Mouse (Mus musculus): ENCODE measurements around the gene Olfr1308. TPM values are rescaled to one million over a fixed set of nuclear protein-coding genes. Genes with fewer than 3 reads are reported as not detected.

The Olfr1308 gene
- not detected for polyA plus RNA-seq (2014; fragmentation: Illumina TruSeq; extraction: RNeasy Lipid Tissue Mini Kit (QIAGEN cat#74804))

DNA sequence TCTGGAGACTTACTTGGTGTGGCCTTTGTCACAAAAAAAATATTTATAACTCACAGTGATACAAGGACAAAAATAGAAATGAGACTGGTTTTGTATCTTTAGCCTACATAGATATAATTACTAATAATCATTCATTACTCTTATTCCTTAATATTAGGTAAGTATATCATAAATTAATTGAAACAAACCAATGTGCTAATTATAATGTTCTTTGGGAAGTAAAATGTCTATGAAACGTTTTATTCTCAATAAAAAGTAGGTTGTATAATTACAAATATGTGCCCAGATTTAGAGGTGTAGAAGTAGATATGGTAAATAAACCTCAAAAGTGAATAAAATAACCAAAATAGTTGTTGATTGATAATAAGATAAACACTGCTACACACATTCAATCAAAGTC, at the start of gene Olfr1308:
Olfr1308 (minus strand) TSS at position 101 of the 400 bp plus-strand sequence.

DNA sequence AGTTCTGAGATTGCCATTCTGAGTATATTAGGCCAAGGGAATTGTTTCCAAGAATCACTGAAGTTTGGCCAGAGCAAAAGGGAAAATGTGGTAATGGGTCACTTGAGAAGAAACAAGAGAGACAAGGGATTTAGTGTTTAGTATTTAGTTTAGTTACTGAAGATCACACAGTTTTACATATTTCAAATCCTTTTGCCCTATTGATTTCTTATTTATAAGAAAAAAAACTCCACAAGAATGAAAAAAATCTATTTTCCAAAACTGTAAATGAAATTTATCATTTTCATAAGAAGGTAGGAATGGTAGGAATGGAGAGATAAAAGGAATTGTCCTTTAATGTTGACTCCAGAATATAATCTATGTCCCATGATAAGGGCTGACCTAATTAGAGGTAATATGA, 47.9 kb upstream of the Olfr1308 start, which contains the start of gene Olfr1310:
Olfr1310 (minus strand) TSS at position 101 of the 400 bp plus-strand sequence.

DNA sequence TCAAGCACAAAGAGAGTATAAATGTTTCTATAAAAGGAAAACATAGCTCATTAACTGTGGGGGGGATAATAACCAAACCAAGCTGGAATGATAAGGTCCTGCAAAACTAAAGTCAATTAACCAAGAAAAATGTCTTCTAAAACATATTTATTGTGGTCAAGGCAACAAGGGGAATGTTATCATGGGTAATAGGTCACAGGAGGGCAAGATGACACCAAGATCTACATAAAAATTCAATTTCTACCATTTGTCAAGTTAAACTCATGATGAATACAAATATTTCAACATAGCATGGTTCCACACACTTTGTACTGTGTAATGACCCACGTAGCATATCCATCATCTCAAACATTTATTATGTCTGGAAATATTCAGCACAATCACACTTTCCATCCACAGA, 25.4 kb upstream of the Olfr1308 start, which contains the start of gene Olfr1309:
Olfr1309 (minus strand) TSS at position 101 of the 400 bp plus-strand sequence.

DNA sequence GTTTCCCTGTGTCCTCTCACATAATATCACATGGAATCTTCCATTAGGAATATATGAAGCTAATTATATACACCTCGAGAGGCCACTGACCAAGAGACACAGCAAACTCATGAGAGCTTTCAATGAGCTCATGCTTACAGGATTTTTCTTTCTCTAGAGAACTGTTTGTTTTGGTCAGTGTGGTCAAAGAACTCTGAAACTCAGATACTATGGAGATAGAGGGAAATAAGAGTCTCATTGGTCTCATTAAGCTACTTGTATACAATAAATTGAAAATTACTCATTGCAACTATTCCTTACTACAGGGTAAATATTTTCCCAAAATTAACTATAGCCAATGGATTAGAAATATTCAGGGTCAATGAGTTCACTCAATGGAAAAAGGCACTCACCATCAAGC, 15.4 kb downstream of the Olfr1308 start, which contains the start of gene Olfr1307:
Olfr1307 (minus strand) TSS at position 101 of the 400 bp plus-strand sequence.

DNA sequence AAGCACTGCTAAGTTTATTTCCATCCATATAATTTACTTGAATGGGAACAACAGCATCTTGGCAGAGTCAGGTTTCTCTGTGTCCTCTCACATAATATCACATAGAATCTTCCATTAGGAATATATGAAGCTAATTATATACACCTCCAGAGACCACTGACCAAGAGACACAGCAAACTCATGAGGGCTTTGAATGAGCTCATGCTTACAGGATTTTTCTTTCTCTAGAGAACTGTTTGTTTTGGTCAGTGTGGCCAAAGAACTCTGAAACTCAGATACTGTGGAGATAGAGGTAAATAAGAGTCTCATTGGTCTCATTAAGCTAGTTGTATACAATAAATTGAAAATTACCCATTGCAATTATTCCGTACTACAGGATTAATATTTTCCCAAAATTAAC, 48.6 kb downstream of the Olfr1308 start, which contains the start of gene Olfr1306:
Olfr1306 (minus strand) TSS at position 101 of the 400 bp plus-strand sequence.

Other genes starting within 250 kb of the Olfr1308 start
- not detected for gene Olfr1301, start 213.9 kb downstream of the Olfr1308 start, polyA plus RNA-seq (2014; fragmentation: Illumina TruSeq; extraction: RNeasy Lipid Tissue Mini Kit (QIAGEN cat#74804))
- not detected for gene Olfr1302, start 187.5 kb downstream of the Olfr1308 start, polyA plus RNA-seq (2014; fragmentation: Illumina TruSeq; extraction: RNeasy Lipid Tissue Mini Kit (QIAGEN cat#74804))
- gene Olfr1303, start 144.6 kb downstream of the Olfr1308 start, polyA plus RNA-seq (2014; fragmentation: Illumina TruSeq; extraction: RNeasy Lipid Tissue Mini Kit (QIAGEN cat#74804)), result not detected
- not detected for gene Olfr1305, start 87.8 kb downstream of the Olfr1308 start, polyA plus RNA-seq (2014; fragmentation: Illumina TruSeq; extraction: RNeasy Lipid Tissue Mini Kit (QIAGEN cat#74804))
- not detected for gene Olfr1306, start 48.7 kb downstream of the Olfr1308 start, polyA plus RNA-seq (2014; fragmentation: Illumina TruSeq; extraction: RNeasy Lipid Tissue Mini Kit (QIAGEN cat#74804))
- not detected for gene Olfr1307, start 15.5 kb downstream of the Olfr1308 start, polyA plus RNA-seq (2014; fragmentation: Illumina TruSeq; extraction: RNeasy Lipid Tissue Mini Kit (QIAGEN cat#74804))
- gene Olfr1309, start 25.3 kb upstream of the Olfr1308 start, polyA plus RNA-seq (2014; fragmentation: Illumina TruSeq; extraction: RNeasy Lipid Tissue Mini Kit (QIAGEN cat#74804)), result not detected
- gene Olfr1310, start 47.8 kb upstream of the Olfr1308 start, polyA plus RNA-seq (2014; fragmentation: Illumina TruSeq; extraction: RNeasy Lipid Tissue Mini Kit (QIAGEN cat#74804)), result not detected
- gene Olfr1311, start 59.5 kb upstream of the Olfr1308 start, polyA plus RNA-seq (2014; fragmentation: Illumina TruSeq; extraction: RNeasy Lipid Tissue Mini Kit (QIAGEN cat#74804)), result not detected
- not detected for gene Olfr1312, start 85.3 kb upstream of the Olfr1308 start, polyA plus RNA-seq (2014; fragmentation: Illumina TruSeq; extraction: RNeasy Lipid Tissue Mini Kit (QIAGEN cat#74804))
- gene Olfr1313, start 112.9 kb upstream of the Olfr1308 start, polyA plus RNA-seq (2014; fragmentation: Illumina TruSeq; extraction: RNeasy Lipid Tissue Mini Kit (QIAGEN cat#74804)), result not detected
- not detected for gene Olfr1314, start 131.8 kb upstream of the Olfr1308 start, polyA plus RNA-seq (2014; fragmentation: Illumina TruSeq; extraction: RNeasy Lipid Tissue Mini Kit (QIAGEN cat#74804))
- not detected for gene Olfr1315-ps1, start 150.5 kb upstream of the Olfr1308 start, polyA plus RNA-seq (2014; fragmentation: Illumina TruSeq; extraction: RNeasy Lipid Tissue Mini Kit (QIAGEN cat#74804))
- not detected for gene Olfr1316, start 170.0 kb upstream of the Olfr1308 start, polyA plus RNA-seq (2014; fragmentation: Illumina TruSeq; extraction: RNeasy Lipid Tissue Mini Kit (QIAGEN cat#74804))
- gene Olfr1317, start 175.4 kb upstream of the Olfr1308 start, polyA plus RNA-seq (2014; fragmentation: Illumina TruSeq; extraction: RNeasy Lipid Tissue Mini Kit (QIAGEN cat#74804)), result not detected
- not detected for gene Olfr1318, start 189.3 kb upstream of the Olfr1308 start, polyA plus RNA-seq (2014; fragmentation: Illumina TruSeq; extraction: RNeasy Lipid Tissue Mini Kit (QIAGEN cat#74804))